Mouse (Mus musculus): ENCODE data around the gene Rictor. TPM values are rescaled to one million over a fixed set of nuclear protein-coding genes. Genes with fewer than 3 reads are reported as not detected.
"Not testable (repeated sequence)": the region's sequence is repeated elsewhere in the genome, so short reads cannot be mapped to it uniquely, and the experiment has no call there.

Rictor gene
- total RNA-seq, 4 experiments from 2014 or later, result 10.3 to 12.8 (median 11.7) TPM

DNA sequence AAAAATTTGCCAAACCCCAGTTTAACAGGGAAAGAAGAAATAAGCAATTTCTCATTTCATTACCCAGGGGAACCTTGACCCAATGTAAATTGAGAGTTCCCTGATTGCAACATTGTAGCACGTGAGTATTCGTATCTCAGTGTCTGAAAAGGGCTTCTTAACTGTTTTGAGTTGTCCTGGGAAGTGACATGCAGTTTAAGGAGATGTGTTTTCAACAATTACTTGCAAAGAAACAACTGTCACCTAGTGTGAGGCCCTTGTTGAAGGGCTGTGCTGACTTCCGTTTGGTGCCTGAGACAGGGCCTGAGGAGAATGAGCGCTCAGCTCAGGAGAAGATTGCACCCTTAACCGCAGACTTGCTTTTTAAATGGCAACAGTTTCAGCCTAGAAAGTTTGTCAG, 24.9 kb downstream of the Rictor start:
- no peak for DNase-seq (ENCODE audit: low spot score)

DNA sequence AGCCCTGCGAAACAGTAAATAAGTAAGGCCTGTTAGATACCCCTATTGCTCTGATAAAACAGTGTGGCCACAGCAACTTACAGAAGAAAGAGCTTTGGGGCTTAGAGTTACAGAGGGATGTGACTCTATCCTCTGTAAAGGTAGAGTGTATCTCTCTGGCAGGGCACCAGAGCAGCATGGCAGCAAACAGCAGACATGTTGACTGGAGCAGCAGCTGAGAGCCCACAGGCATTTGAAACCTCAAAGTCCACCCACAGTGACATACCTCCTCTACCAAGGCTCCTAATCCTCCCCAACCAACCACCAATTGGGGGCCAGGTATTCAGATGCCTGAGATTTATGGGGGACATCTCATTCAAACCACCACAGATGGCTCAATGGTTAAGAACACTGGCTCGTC, 31.0 kb downstream of the Rictor start:
- DNase-seq (ENCODE audit: low spot score), result no peak

- peak; percentile 21 for DNase-seq (ENCODE audit: low spot score)
Measured at GRCm38 (mm10) chr15:6742337-6743025, 34.3 kb downstream of the Rictor start.

DNA sequence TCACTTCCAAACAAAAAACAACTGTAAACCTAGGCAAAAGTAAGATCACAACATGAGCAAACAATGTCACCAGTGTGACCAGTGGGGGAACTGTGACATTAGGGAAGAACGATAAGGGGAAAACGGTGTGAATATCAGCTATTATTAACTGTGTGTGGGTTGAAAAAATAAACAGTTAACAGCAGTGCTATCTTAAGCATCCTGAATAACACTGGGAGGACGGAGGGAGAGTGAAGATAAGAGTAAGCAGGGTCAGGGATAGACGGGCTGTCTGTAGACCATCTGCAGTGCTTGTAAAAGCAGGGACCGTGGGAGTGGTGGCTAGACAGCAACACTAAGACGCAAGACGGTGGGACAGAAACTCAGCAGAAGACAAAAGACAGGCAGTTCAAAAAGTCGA, 35.5 kb downstream of the Rictor start:
- no peak for DNase-seq (ENCODE audit: low spot score)

DNA sequence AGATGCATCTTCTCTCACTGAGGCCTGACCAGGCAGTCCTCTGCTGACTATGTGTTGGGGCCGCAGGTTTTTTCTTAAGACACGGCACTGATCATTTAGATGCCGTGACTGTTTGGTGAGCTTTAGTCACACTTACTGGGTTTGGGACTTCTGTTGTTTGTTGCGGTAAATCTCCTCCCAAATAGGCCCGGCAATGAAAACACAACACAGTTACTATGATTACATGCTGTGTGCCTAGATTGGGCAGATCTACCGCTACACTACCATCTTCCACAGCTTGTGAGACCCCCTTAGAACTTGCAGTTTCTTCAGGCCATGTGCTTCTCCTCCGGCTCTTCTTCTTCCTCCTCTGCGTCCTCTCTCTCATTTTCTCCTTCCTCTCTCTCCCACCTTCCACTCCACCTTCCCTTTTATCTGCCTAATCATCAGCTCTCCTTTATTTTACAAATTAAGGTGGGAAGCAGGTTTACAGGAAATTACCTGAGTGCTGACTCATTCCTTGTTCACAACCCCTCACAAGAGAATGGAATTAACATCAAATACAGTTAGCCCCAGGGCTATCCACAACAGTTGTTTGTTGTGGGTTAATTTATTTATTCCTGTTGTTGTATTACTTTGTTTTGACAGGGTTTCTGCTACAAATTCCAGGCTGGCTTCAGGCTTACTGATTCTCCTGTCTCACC, 38.3 kb downstream of the Rictor start:
- DNase-seq (ENCODE audit: low spot score), result not testable (repeated sequence)

DNA sequence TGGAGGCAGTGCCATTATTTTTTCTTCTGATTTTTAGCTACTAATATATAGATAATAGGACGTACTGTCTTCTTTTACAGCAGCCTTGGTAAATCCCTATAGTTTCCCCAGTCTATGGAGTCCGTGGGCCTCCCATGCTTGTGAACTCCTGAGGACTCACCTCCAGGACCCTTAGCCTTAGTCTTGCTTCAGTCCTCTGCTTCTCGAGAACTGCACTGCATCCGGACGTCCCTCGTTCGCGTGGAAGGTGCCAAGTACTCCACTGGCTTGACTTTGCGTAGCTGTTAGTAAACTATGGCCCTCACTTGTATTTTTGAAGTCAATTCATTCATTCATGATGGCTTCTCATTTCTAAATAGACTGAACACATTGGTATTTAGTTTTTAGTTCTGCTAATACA, 38.8 kb downstream of the Rictor start:
- DNase-seq (ENCODE audit: low spot score), result no peak

DNA sequence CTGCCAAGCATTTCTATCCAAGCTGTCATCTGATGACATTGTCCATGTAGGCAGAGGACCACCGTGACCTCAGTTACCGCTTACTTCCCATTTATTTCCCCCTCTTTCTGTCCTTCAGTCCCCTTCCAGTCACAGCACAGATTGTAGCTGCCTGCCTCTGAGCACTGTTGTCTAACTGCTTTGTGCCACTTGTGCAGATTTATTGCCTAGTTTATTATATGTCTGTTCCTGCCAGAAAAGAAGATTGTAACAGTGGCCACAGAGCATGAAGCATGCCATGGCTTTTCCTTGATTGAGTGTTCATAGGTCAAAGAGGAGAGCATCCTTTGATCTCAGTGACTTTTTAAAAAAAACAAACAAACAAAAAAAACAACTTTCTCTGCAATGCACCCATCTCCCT, 46.2 kb downstream of the Rictor start:
- DNase-seq (ENCODE audit: low spot score), result no peak

GRCm38 (mm10) chr15:6772265-6772664, 64.1 kb downstream of the Rictor start:
- DNase-seq (ENCODE audit: low spot score), result no peak

DNA sequence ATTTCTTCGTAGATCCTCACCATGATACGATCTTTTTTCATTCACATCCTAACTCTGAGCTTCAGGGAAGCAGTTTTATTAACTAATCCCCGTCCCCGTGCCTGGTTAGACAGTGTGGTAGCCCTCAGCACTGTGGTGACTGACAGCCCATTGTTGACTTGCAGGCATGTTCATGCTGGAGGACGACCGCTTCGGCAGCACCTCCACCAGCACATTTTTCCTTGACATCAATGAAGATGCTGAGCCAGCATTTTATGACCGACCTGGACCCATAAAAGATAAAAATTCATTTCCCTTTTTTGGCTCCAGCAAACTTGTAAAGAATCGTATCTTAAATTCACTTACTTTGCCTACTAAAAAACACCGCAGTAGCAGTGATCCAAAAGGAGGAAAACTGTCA, 78.0 kb downstream of the Rictor start:
- no peak for DNase-seq (ENCODE audit: low spot score)

- no peak for DNase-seq (ENCODE audit: low spot score)
Measured at GRCm38 (mm10) chr15:6787236-6787635, 79.1 kb downstream of the Rictor start.

DNA sequence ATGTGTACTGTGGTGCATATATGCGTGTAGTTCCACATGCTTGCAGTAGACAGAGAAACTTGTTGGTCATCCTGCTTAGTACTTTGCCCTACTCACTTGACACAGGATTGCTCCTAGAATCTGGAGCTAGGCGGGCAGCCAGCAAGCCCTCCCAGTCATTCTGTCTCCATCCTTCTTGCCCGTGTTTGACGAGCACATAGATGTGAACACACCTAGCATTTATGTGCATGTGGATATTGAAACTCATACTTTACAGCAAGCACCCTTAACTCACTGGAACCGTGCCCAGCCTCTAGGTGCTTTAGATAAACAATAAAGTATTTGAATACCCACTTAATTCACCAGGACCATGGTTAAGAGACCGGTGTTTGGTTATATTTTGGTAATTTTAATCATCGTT, 81.8 kb downstream of the Rictor start:
- DNase-seq (ENCODE audit: low spot score), result no peak

GRCm38 (mm10) chr15:6791648-6792047, 83.5 kb downstream of the Rictor start:
- DNase-seq (ENCODE audit: low spot score), result no peak

GRCm38 (mm10) chr15:6792846-6793245, 84.7 kb downstream of the Rictor start:
- DNase-seq (ENCODE audit: low spot score), result no peak

DNA sequence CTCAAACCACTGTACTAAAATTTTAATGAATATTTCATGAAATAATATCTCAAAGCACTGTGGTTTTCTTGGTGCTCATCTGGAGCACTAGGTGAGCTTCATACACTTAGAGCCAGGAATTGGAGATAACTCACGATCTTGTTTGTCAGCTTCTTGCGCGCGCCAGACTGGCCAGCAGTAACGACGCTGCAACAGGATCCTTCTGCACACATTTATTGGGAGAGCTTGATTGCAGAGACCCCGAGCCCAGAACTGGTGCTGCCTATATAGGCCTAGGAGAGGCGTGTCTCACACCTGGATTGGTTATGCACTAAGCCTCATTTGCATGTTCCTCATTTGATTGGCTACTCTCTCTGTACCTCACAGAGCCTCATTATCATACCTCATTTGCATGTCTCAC, 93.0 kb downstream of the Rictor start:
- not testable (repeated sequence) for DNase-seq (ENCODE audit: low spot score)

- no peak for DNase-seq (ENCODE audit: low spot score)
Measured at GRCm38 (mm10) chr15:6815807-6816206, 107.6 kb downstream of the Rictor start.

DNA sequence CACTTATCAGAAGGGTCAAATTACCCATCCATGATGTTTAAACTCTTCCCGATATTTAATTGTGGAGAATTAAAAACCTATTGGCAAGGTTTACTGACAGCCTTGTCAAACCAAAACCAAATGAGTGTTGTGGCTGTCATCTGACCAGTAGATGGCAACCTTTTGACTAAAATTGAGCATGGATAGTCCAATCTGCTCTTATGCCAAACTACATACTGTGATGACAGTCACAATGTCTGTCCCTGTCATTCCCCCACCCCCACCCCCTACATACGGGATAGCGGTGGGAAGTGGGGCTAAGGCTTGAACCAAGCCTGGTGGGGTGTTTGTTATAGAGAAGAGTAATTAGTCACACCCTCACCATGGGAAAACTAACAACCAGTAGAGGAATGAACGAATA, 132.0 kb downstream of the Rictor start:
- peak; percentile 55 for DNase-seq (ENCODE audit: low spot score)

DNA sequence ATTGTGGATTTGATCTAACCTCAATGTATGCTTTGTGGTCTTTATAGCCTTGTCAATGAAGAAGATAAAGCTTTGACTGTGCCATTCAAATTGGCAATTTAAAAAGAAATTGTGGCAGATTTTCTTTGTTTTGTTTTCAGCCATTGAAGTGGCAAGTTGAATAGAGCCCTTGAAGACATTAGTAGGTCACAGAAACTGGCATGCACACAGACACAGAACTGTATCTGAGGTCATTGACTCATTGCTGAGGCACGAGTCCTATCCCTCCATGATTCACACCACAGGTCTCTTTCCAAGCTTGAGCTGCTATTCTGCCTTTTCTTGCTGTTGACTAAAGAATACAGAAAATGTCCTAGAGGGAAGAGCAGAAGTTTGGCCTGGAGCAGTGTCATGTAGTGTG, 141.7 kb downstream of the Rictor start:
- DNase-seq (ENCODE audit: low spot score), result peak; percentile 30

Other genes starting within 250 kb of the Rictor start
- 10 to 100 TPM; 45.5 to 56.4 (median 52.8) TPM for gene Fyb, start 185.5 kb upstream of the Rictor start, total RNA-seq (2022)
- 10 to 100 TPM in 1 of 4 experiments, 1 to 10 TPM in 3; 8.9 to 11.7 (median 9.3) TPM for gene Osmr, start 166.6 kb downstream of the Rictor start, total RNA-seq (2022)